Comparison of ENCODE assay signal across 7 mouse cellular contexts in genomic region chr1:179645101-179645979, GRCm38 (mm10). TPM values are rescaled to one million over a fixed set of nuclear protein-coding genes. Genes with fewer than 3 reads are reported as not detected.
DNase-seq lines count a peak whose midpoint lies in the region; ATAC-seq lines count a peak whose summit lies in the region.

No protein-coding gene starts in this region.

- peak overlapping the region; percentile 10; the same call in 1 of the 2 replicates for H3K4me3 ChIP-seq in limb, embryonic 10.5 days
- peak overlapping the region; percentile 18; the same call in 1 of the 2 replicates for H3K4me3 ChIP-seq in midbrain, embryonic 13.5 days (replicated peaks)

- peaks cover 6% of the 10 kb centered on the region; the same call in 1 of the 2 replicates for H3K4me1 ChIP-seq in limb, embryonic 10.5 days
- no peaks in the 10 kb centered on the region for H3K4me1 ChIP-seq in midbrain, embryonic 13.5 days (replicated peaks)

- DNase-seq in adrenal gland, postnatal 10 days, result peak; percentile 83
- DNase-seq in embryo, embryonic 9.5 days (ENCODE audit: extremely low spot score), result peak; percentile 82
- DNase-seq in kidney, adult 11 months, result peak; percentile 61
- DNase-seq in limb, embryonic 10.5 days (ENCODE audit: low spot score), result peak; percentile 82
- peak; percentile 29 for DNase-seq in spleen, adult 12 weeks (ENCODE audit: low spot score)

- no peaks in the 10 kb centered on the region for H3K27me3 ChIP-seq in limb, embryonic 10.5 days (ENCODE audit: low read depth, poor library complexity, severe bottlenecking)
- no peaks in the 10 kb centered on the region for H3K27me3 ChIP-seq in midbrain, embryonic 13.5 days

- WGBS in limb, embryonic 10.5 days, result 63% methylated on average over 13 of the region's 13 CpGs
- 64% methylated on average over 13 of the region's 13 CpGs for WGBS in midbrain, embryonic 13.5 days

- H3K27ac ChIP-seq in limb, embryonic 10.5 days, result 0 out of 2 replicates have a peak overlapping the region, but pooled peaks have one; percentile 4
- no peak overlapping the region for H3K27ac ChIP-seq in midbrain, embryonic 13.5 days

- H3K9me3 ChIP-seq in limb, embryonic 10.5 days (replicated peaks), result no peaks in the 10 kb centered on the region
- H3K9me3 ChIP-seq in midbrain, embryonic 13.5 days, result no peaks in the 10 kb centered on the region

- H3K36me3 ChIP-seq in limb, embryonic 10.5 days, result no peaks in the 10 kb centered on the region
- no peaks in the 10 kb centered on the region for H3K36me3 ChIP-seq in midbrain, embryonic 13.5 days

- peak overlapping the region; percentile 43 for H3K4me2 ChIP-seq in midbrain, embryonic 13.5 days (replicated peaks)

- peak; percentile 96 for ATAC-seq in granulocyte monocyte progenitor cell, adult 5-6 weeks (replicated peaks; ENCODE audit: poor library complexity, severe bottlenecking)
- ATAC-seq in midbrain, embryonic 13.5 days, result peak; percentile 88

- H3K9ac ChIP-seq in midbrain, embryonic 13.5 days (replicated peaks), result peak overlapping the region; percentile 50

RNA-seq across cellular contexts. Expression of gene Sccpdh, which starts 22.7 kb away (rescaled TPM):
- 10 to 100 TPM; 29.9 to 36.9 TPM for total RNA-seq in adrenal gland, postnatal 10 days (2021)
- 14.8 and 20.4 TPM in 2 replicates for total RNA-seq in granulocyte monocyte progenitor cell, adult 5-6 weeks (2014; fragmentation: Nextera tagmentation)
- total RNA-seq in granulocyte monocyte progenitor cell, adult 5-6 weeks (2017), result 49.9 and 60.4 TPM in 2 replicates
- polyA plus RNA-seq in limb, embryonic 10.5 days (2016; fragmentation: Nextera tagmentation; extraction: Ambion mirVana), result 67.4 and 75.2 TPM in 2 replicates
- 114 and 126 TPM in 2 replicates for polyA plus RNA-seq in midbrain, embryonic 13.5 days (2015; fragmentation: Nextera tagmentation; extraction: Ambion mirVana)

Comparison
In these comparisons a context has a peak if more than half of its experiments do, and no peak if none do; other contexts are left out.
1. DNase-seq: peak in every context shown above with its lines; median percentile 83 in adrenal gland, postnatal 10 days; 82 in embryo, embryonic 9.5 days; 82 in limb, embryonic 10.5 days; 61 in kidney, adult 11 months; 29 in spleen, adult 12 weeks.